Mouse (Mus musculus): ENCODE measurements around the gene Mybpc2. TPM values are rescaled to one million over a fixed set of nuclear protein-coding genes. Genes with fewer than 3 reads are reported as not detected.
A peak's percentile ranks its signal among the peaks of the same experiment; 100 is the strongest.

Mybpc2 gene
- polyA plus RNA-seq, 1 experiment from 2014 or later = 0.06 TPM

- no peak overlapping the region for H3K9ac ChIP-seq
- no peaks in the 10 kb centered on the region for H3K27me3 ChIP-seq
- WGBS = 94% methylated on average over 5 of the region's 5 CpGs
- H3K4me2 ChIP-seq (replicated peaks) = no peak overlapping the region
- H3K4me1 ChIP-seq = peaks cover 8% of the 10 kb centered on the region
- ATAC-seq (ENCODE audit: insufficient number of reproducible peaks, insufficient read depth, low FRiP score, low TSS enrichment) = no peak
- H3K27ac ChIP-seq = no peak overlapping the region
- H3K9me3 ChIP-seq = no peaks in the 10 kb centered on the region
- H3K4me3 ChIP-seq = no peak overlapping the region
- peaks cover 55% of the 10 kb centered on the region for H3K36me3 ChIP-seq
Measured at GRCm38 (mm10) chr7:44491391-44491790, 33.1 kb downstream of the Mybpc2 start.

- Histone ChIP-seq H3K4me3 (no peak overlapping the region), H3K36me3 (peaks cover 55% of the 10 kb centered on the region), H3K4me2 (replicated peaks) (no peak overlapping the region), H3K9ac (no peak overlapping the region), H3K4me1 (peaks cover 3% of the 10 kb centered on the region), H3K9me3 (no peaks in the 10 kb centered on the region), H3K27ac (no peak overlapping the region), H3K27me3 (no peaks in the 10 kb centered on the region)
- no peak for ATAC-seq (ENCODE audit: insufficient number of reproducible peaks, insufficient read depth, low FRiP score, low TSS enrichment)
- 99% methylated on average over 4 of the region's 4 CpGs for WGBS
Measured at GRCm38 (mm10) chr7:44490281-44490680, 34.2 kb downstream of the Mybpc2 start.

GRCm38 (mm10) chr7:44488545-44488944, 35.9 kb downstream of the Mybpc2 start:
- no peaks in the 10 kb centered on the region for H3K9me3 ChIP-seq
- H3K4me2 ChIP-seq (replicated peaks) = no peak overlapping the region
- H3K4me1 ChIP-seq = no peaks in the 10 kb centered on the region
- ATAC-seq (ENCODE audit: insufficient number of reproducible peaks, insufficient read depth, low FRiP score, low TSS enrichment) = no peak
- H3K36me3 ChIP-seq = peaks cover 49% of the 10 kb centered on the region
- H3K9ac ChIP-seq = no peak overlapping the region
- H3K27ac ChIP-seq = no peak overlapping the region
- no peaks in the 10 kb centered on the region for H3K27me3 ChIP-seq
- WGBS = 91% methylated on average over 8 of the region's 8 CpGs
- no peak overlapping the region for H3K4me3 ChIP-seq

GRCm38 (mm10) chr7:44487936-44488335, 36.5 kb downstream of the Mybpc2 start:
- H3K4me3 ChIP-seq = no peak overlapping the region
- H3K9ac ChIP-seq = no peak overlapping the region
- no peak overlapping the region for H3K4me2 ChIP-seq (replicated peaks)
- H3K9me3 ChIP-seq = no peaks in the 10 kb centered on the region
- WGBS = 94% methylated on average over 7 of the region's 7 CpGs
- ATAC-seq (ENCODE audit: insufficient number of reproducible peaks, insufficient read depth, low FRiP score, low TSS enrichment) = no peak
- H3K4me1 ChIP-seq = no peaks in the 10 kb centered on the region
- H3K27ac ChIP-seq = no peak overlapping the region
- H3K36me3 ChIP-seq = peaks cover 44% of the 10 kb centered on the region
- no peaks in the 10 kb centered on the region for H3K27me3 ChIP-seq

- H3K4me2 ChIP-seq (replicated peaks) = no peak overlapping the region
- H3K9me3 ChIP-seq = no peaks in the 10 kb centered on the region
- ATAC-seq (ENCODE audit: insufficient number of reproducible peaks, insufficient read depth, low FRiP score, low TSS enrichment) = no peak
- H3K4me3 ChIP-seq = no peak overlapping the region
- 65% methylated on average over 13 of the region's 13 CpGs for WGBS
- H3K9ac ChIP-seq = peak overlapping the region; percentile 10; the same call in 1 of the 2 replicates
- H3K36me3 ChIP-seq = peaks cover 35% of the 10 kb centered on the region
- no peak overlapping the region for H3K27ac ChIP-seq
- no peaks in the 10 kb centered on the region for H3K4me1 ChIP-seq
- no peaks in the 10 kb centered on the region for H3K27me3 ChIP-seq
Measured at GRCm38 (mm10) chr7:44486927-44487575, 37.4 kb downstream of the Mybpc2 start.

GRCm38 (mm10) chr7:44485572-44486195, 38.8 kb downstream of the Mybpc2 start:
- Histone ChIP-seq H3K9ac (no peak overlapping the region), H3K4me2 (replicated peaks) (no peak overlapping the region), H3K36me3 (peaks cover 21% of the 10 kb centered on the region), H3K4me1 (no peaks in the 10 kb centered on the region), H3K4me3 (no peak overlapping the region), H3K9me3 (no peaks in the 10 kb centered on the region), H3K27ac (no peak overlapping the region), H3K27me3 (peaks cover 10% of the 10 kb centered on the region)
- WGBS = 76% methylated on average over 7 of the region's 7 CpGs
- no peak for ATAC-seq (ENCODE audit: insufficient number of reproducible peaks, insufficient read depth, low FRiP score, low TSS enrichment)

- ATAC-seq (ENCODE audit: insufficient number of reproducible peaks, insufficient read depth, low FRiP score, low TSS enrichment) = peak; percentile 45; the same call in 1 of the 2 replicates
- Histone ChIP-seq H3K4me2 (replicated peaks) (no peak overlapping the region), H3K4me1 (no peaks in the 10 kb centered on the region), H3K9me3 (no peaks in the 10 kb centered on the region), H3K27ac (no peak overlapping the region), H3K4me3 (no peak overlapping the region), H3K9ac (no peak overlapping the region), H3K27me3 (peaks cover 16% of the 10 kb centered on the region), H3K36me3 (peaks cover 14% of the 10 kb centered on the region)
- whole genome bisulfite sequencing = 38% methylated on average over 5 of the region's 5 CpGs
Measured at GRCm38 (mm10) chr7:44484841-44485571, 39.5 kb downstream of the Mybpc2 start.

- Histone ChIP-seq H3K4me3 (no peak overlapping the region), H3K27ac (no peak overlapping the region), H3K9ac (no peak overlapping the region), H3K4me1 (no peaks in the 10 kb centered on the region), H3K4me2 (replicated peaks) (no peak overlapping the region), H3K27me3 (peaks cover 24% of the 10 kb centered on the region), H3K9me3 (no peaks in the 10 kb centered on the region), H3K36me3 (peaks cover 9% of the 10 kb centered on the region)
- 88% methylated on average over 1 of the region's 1 CpGs for WGBS
- ATAC-seq (ENCODE audit: insufficient number of reproducible peaks, insufficient read depth, low FRiP score, low TSS enrichment) = no peak
Measured at GRCm38 (mm10) chr7:44484109-44484508, 40.3 kb downstream of the Mybpc2 start.

GRCm38 (mm10) chr7:44482836-44483435, 41.5 kb downstream of the Mybpc2 start:
- Histone ChIP-seq H3K9ac (no peak overlapping the region), H3K27ac (no peak overlapping the region), H3K4me3 (no peak overlapping the region), H3K36me3 (no peaks in the 10 kb centered on the region), H3K27me3 (peaks cover 34% of the 10 kb centered on the region), H3K4me1 (no peaks in the 10 kb centered on the region), H3K9me3 (no peaks in the 10 kb centered on the region), H3K4me2 (replicated peaks) (no peak overlapping the region)
- WGBS = 75% methylated on average over 3 of the region's 3 CpGs
- ATAC-seq (ENCODE audit: insufficient number of reproducible peaks, insufficient read depth, low FRiP score, low TSS enrichment) = no peak

- Histone ChIP-seq H3K9me3 (no peaks in the 10 kb centered on the region), H3K9ac (no peak overlapping the region), H3K4me1 (peaks cover 12% of the 10 kb centered on the region), H3K36me3 (0 out of 2 replicates have a peak, but pooled peaks cover 4% of the 10 kb centered on the region), H3K27ac (no peak overlapping the region), H3K4me3 (no peak overlapping the region), H3K27me3 (peaks cover 64% of the 10 kb centered on the region), H3K4me2 (replicated peaks) (no peak overlapping the region)
- WGBS = 23% methylated on average over 5 of the region's 5 CpGs
- ATAC-seq (ENCODE audit: insufficient number of reproducible peaks, insufficient read depth, low FRiP score, low TSS enrichment) = no peak
Measured at GRCm38 (mm10) chr7:44475046-44475614, 49.3 kb downstream of the Mybpc2 start.

- Histone ChIP-seq H3K9ac (no peak overlapping the region), H3K36me3 (0 out of 2 replicates have a peak, but pooled peaks cover 7% of the 10 kb centered on the region), H3K27me3 (peaks cover 57% of the 10 kb centered on the region), H3K4me2 (replicated peaks) (0 out of 2 replicates have a peak overlapping the region, but pooled peaks have one; percentile 7), H3K9me3 (no peaks in the 10 kb centered on the region), H3K4me3 (no peak overlapping the region), H3K27ac (0 out of 2 replicates have a peak overlapping the region, but pooled peaks have one; percentile 17), H3K4me1 (peaks cover 12% of the 10 kb centered on the region)
- WGBS = 18% methylated on average over 4 of the region's 4 CpGs
- ATAC-seq (ENCODE audit: insufficient number of reproducible peaks, insufficient read depth, low FRiP score, low TSS enrichment) = peak; percentile 48; the same call in 1 of the 2 replicates
Measured at GRCm38 (mm10) chr7:44474419-44474818, 50.0 kb downstream of the Mybpc2 start.

Data from embryonic facial prominence, embryonic 12.5 days (tissue).